In genomic region chr2:173392557-173393323, GRCm38 (mm10) we compare ENCODE assay signal across 21 mouse cellular contexts.
A peak's percentile ranks its signal among the peaks of the same experiment; 100 is the strongest.
DNase-seq lines count a peak whose midpoint lies in the region; ATAC-seq and TF ChIP-seq lines count a peak whose summit lies in the region.
"Had no signal": no experiment of that assay in that cellular context is flagged by ENCODE, and none has a peak within 500 bp of the region (broad histone marks: within the 10 kb centered on the region; RNA-seq: fewer than 3 reads in every experiment).

No protein-coding gene starts in this region.

- no peaks in the 10 kb centered on the region for H3K9me3 ChIP-seq in hindbrain, embryonic 16.5 days (ENCODE audit: control insufficient read depth, low read length)
- H3K9me3 ChIP-seq in hindbrain, postnatal 0 days (ENCODE audit: low read length) = no peaks in the 10 kb centered on the region
- no peaks in the 10 kb centered on the region for H3K9me3 ChIP-seq in embryonic facial prominence, embryonic 11.5 days (replicated peaks; ENCODE audit: control insufficient read depth, low read length)
- peaks cover 5% of the 10 kb centered on the region for H3K9me3 ChIP-seq in kidney, embryonic 16.5 days (ENCODE audit: low read length)
- peaks cover 8% of the 10 kb centered on the region for H3K9me3 ChIP-seq in neural tube, embryonic 13.5 days
- H3K9me3 ChIP-seq: embryonic facial prominence, embryonic 15.5 days; heart, embryonic 10.5 days had no signal

- no peak overlapping the region for H3K9ac ChIP-seq in hindbrain, embryonic 16.5 days (ENCODE audit: low read depth, low read length)
- H3K9ac ChIP-seq in hindbrain, postnatal 0 days (replicated peaks; ENCODE audit: low read length) = no peak overlapping the region
- H3K9ac ChIP-seq in embryonic facial prominence, embryonic 11.5 days (replicated peaks; ENCODE audit: low read length) = no peak overlapping the region
- no peak overlapping the region for H3K9ac ChIP-seq in kidney, embryonic 16.5 days (replicated peaks; ENCODE audit: low read length)
- no peak overlapping the region for H3K9ac ChIP-seq in neural tube, embryonic 13.5 days
- H3K9ac ChIP-seq: embryonic facial prominence, embryonic 15.5 days; hindbrain, embryonic 12.5 days; midbrain, embryonic 15.5 days had no signal

- no peak overlapping the region for H3K4me3 ChIP-seq in hindbrain, embryonic 16.5 days (ENCODE audit: low read length)
- H3K4me3 ChIP-seq in hindbrain, postnatal 0 days (ENCODE audit: low read length) = no peak overlapping the region
- H3K4me3 ChIP-seq in embryonic facial prominence, embryonic 11.5 days (ENCODE audit: low read depth, low read length) = no peak overlapping the region
- H3K4me3 ChIP-seq in kidney, embryonic 16.5 days (ENCODE audit: low read length) = no peak overlapping the region
- no peak overlapping the region for H3K4me3 ChIP-seq in neural tube, embryonic 13.5 days
- H3K4me3 ChIP-seq: embryonic facial prominence, embryonic 15.5 days; heart, embryonic 10.5 days; hindbrain, embryonic 12.5 days; midbrain, embryonic 15.5 days; myocyte had no signal

- DNase-seq in hindbrain, postnatal 0 days (ENCODE audit: low spot score) = no peak
- no peak for DNase-seq in embryonic facial prominence, embryonic 11.5 days (ENCODE audit: low spot score)
- no peak for DNase-seq in frontal cortex, postnatal 36 days (ENCODE audit: low spot score in 2 of 2)
- DNase-seq in retina, embryonic 14.5 days (ENCODE audit: low spot score) = no peak
- DNase-seq: adrenal gland, postnatal 14 days; cerebellum, postnatal 14 days; lung, adult 18-20 months; right cerebral cortex, adult 18-20 months; thymus, postnatal 25 days had no signal

- TF ChIP-seq CTCF in hindbrain, postnatal 0 days (IDR thresholded peaks at IDR 0.05; ENCODE audit: low read depth) = no peak

- no peaks in the 10 kb centered on the region for H3K4me1 ChIP-seq in hindbrain, embryonic 16.5 days (ENCODE audit: control insufficient read depth, insufficient read depth, low read depth, low read length)
- 0 out of 2 replicates have a peak, but pooled peaks cover 3% of the 10 kb centered on the region for H3K4me1 ChIP-seq in hindbrain, postnatal 0 days (ENCODE audit: insufficient read depth, low read length)
- H3K4me1 ChIP-seq in embryonic facial prominence, embryonic 11.5 days (ENCODE audit: control insufficient read depth, insufficient read depth, low read length) = no peaks in the 10 kb centered on the region
- H3K4me1 ChIP-seq in kidney, embryonic 16.5 days (ENCODE audit: insufficient read depth, low read length) = peaks cover 16% of the 10 kb centered on the region
- peaks cover 23% of the 10 kb centered on the region for H3K4me1 ChIP-seq in neural tube, embryonic 13.5 days (replicated peaks)
- H3K4me1 ChIP-seq: midbrain, embryonic 15.5 days had no signal

- no peaks in the 10 kb centered on the region for H3K36me3 ChIP-seq in hindbrain, embryonic 16.5 days (ENCODE audit: control insufficient read depth, insufficient read depth, low read length)
- no peaks in the 10 kb centered on the region for H3K36me3 ChIP-seq in hindbrain, postnatal 0 days (ENCODE audit: insufficient read depth, low read length)
- no peaks in the 10 kb centered on the region for H3K36me3 ChIP-seq in embryonic facial prominence, embryonic 11.5 days (replicated peaks; ENCODE audit: control insufficient read depth, insufficient read depth, low read depth, low read length)
- no peaks in the 10 kb centered on the region for H3K36me3 ChIP-seq in kidney, embryonic 16.5 days (ENCODE audit: insufficient read depth, low read length)
- H3K36me3 ChIP-seq in neural tube, embryonic 13.5 days = no peaks in the 10 kb centered on the region
- H3K36me3 ChIP-seq: embryonic facial prominence, embryonic 15.5 days; heart, embryonic 10.5 days; hindbrain, embryonic 12.5 days; midbrain, embryonic 15.5 days had no signal

- WGBS in hindbrain, embryonic 16.5 days = 71% methylated on average over 14 of the region's 14 CpGs
- 66% methylated on average over 14 of the region's 14 CpGs for WGBS in hindbrain, postnatal 0 days
- 82% methylated on average over 14 of the region's 14 CpGs for WGBS in embryonic facial prominence, embryonic 11.5 days
- 36% methylated on average over 14 of the region's 14 CpGs for WGBS in kidney, embryonic 16.5 days
- 63% methylated on average over 14 of the region's 14 CpGs for WGBS in neural tube, embryonic 13.5 days

- ATAC-seq in hindbrain, embryonic 16.5 days = 0 out of 2 replicates have a peak, but pooled peaks have one; percentile 11
- no peak for ATAC-seq in hindbrain, postnatal 0 days
- ATAC-seq in embryonic facial prominence, embryonic 11.5 days (replicated peaks; ENCODE audit: insufficient number of reproducible peaks, low FRiP score, low TSS enrichment, low read depth) = 0 out of 2 replicates have a peak, but pooled peaks have one; percentile 10
- peak; percentile 53; the same call in 1 of the 2 replicates for ATAC-seq in kidney, embryonic 16.5 days (ENCODE audit: low FRiP score, low TSS enrichment)
- ATAC-seq in neural tube, embryonic 13.5 days (ENCODE audit: low read depth) = peak; percentile 68; the same call in 1 of the 2 replicates
- ATAC-seq: forebrain, embryonic 16.5 days; intestine, embryonic 16.5 days; midbrain, embryonic 15.5 days had no signal

- no peak overlapping the region for H3K4me2 ChIP-seq in hindbrain, embryonic 16.5 days (ENCODE audit: low read length)
- H3K4me2 ChIP-seq in hindbrain, postnatal 0 days (ENCODE audit: low read depth, low read length) = no peak overlapping the region
- no peak overlapping the region for H3K4me2 ChIP-seq in embryonic facial prominence, embryonic 11.5 days (ENCODE audit: low read depth, low read length)
- H3K4me2 ChIP-seq in kidney, embryonic 16.5 days (replicated peaks; ENCODE audit: low read depth, low read length) = no peak overlapping the region
- no peak overlapping the region for H3K4me2 ChIP-seq in neural tube, embryonic 13.5 days
- H3K4me2 ChIP-seq: embryonic facial prominence, embryonic 15.5 days; hindbrain, embryonic 12.5 days; liver, embryonic 11.5 days; midbrain, embryonic 15.5 days had no signal

- no peak overlapping the region for H3K27ac ChIP-seq in hindbrain, embryonic 16.5 days (ENCODE audit: low read depth, low read length)
- H3K27ac ChIP-seq in hindbrain, postnatal 0 days = no peak overlapping the region
- H3K27ac ChIP-seq in embryonic facial prominence, embryonic 11.5 days (replicated peaks; ENCODE audit: low read depth, low read length) = no peak overlapping the region
- no peak overlapping the region for H3K27ac ChIP-seq in kidney, embryonic 16.5 days (ENCODE audit: low read length)
- peak overlapping the region; percentile 76 for H3K27ac ChIP-seq in neural tube, embryonic 13.5 days (replicated peaks)
- H3K27ac ChIP-seq: embryonic facial prominence, embryonic 15.5 days; heart, embryonic 10.5 days; hindbrain, embryonic 12.5 days; midbrain, embryonic 15.5 days had no signal

- no peaks in the 10 kb centered on the region for H3K27me3 ChIP-seq in hindbrain, embryonic 16.5 days (replicated peaks; ENCODE audit: control insufficient read depth, insufficient read depth, low read length)
- no peaks in the 10 kb centered on the region for H3K27me3 ChIP-seq in hindbrain, postnatal 0 days (ENCODE audit: insufficient read depth, low read length)
- no peaks in the 10 kb centered on the region for H3K27me3 ChIP-seq in embryonic facial prominence, embryonic 11.5 days (ENCODE audit: control insufficient read depth, insufficient read depth, low read length)
- H3K27me3 ChIP-seq in kidney, embryonic 16.5 days (ENCODE audit: insufficient read depth, low read length) = no peaks in the 10 kb centered on the region
- H3K27me3 ChIP-seq in neural tube, embryonic 13.5 days = no peaks in the 10 kb centered on the region
- H3K27me3 ChIP-seq: CH12.LX; embryonic facial prominence, embryonic 15.5 days; hindbrain, embryonic 12.5 days; midbrain, embryonic 15.5 days had no signal
